Mouse (Mus musculus) liver, embryonic 14.5 days (tissue): Measurements from ENCODE around the gene Utrn. TPM values are rescaled to one million over a fixed set of nuclear protein-coding genes. Genes with fewer than 3 reads are reported as not detected.

Experiments used
- ATAC-seq: fragments of 200-750 bp; cut with Nextera tagmentation; 2 replicates; pipeline ENCODE4 v1.8.0; 2017; ENCODE audit warnings: moderate number of reproducible peaks, mild to moderate bottlenecking, moderate library complexity; ENCODE audit not compliant: insufficient read depth
- DNase-seq, 3 experiments: peaks; one replicate each; pipeline ENCODE4 v3.0.0-alpha.2; 2012 to 2013; ENCODE audit warnings: low read depth in 3 of 3, low spot score in 3 of 3
- H3K27ac ChIP-seq: fragments of 300-500 bp; sonication (generic); 2 replicates; pipeline ENCODE4 v1.5.1; 2014; ENCODE audit warnings: moderate library complexity, mild to moderate bottlenecking, control low read depth, inconsistent platforms
- H3K27me3 ChIP-seq: fragments of 300-500 bp; sonication (generic); 2 replicates; pipeline ENCODE4 v1.6.1; 2014; ENCODE audit warnings: mild to moderate bottlenecking, low read length, moderate library complexity; ENCODE audit not compliant: control insufficient read depth, insufficient read depth
- H3K36me3 ChIP-seq: fragments of 300-500 bp; sonication (generic); replicated peaks from 2 replicates; pipeline ENCODE4 v1.6.1; 2014; ENCODE audit warnings: low read depth; ENCODE audit not compliant: control insufficient read depth, insufficient read depth
- H3K4me1 ChIP-seq, 2 experiments: fragments of 200-500 bp in 1 of 2; fragments of 300-500 bp in 1 of 2; sonication (generic) in 1 of 2; replicated peaks; 2 replicates each; pipeline ENCODE4 v1.6.1; 2012 to 2014; ENCODE audit warnings: antibody characterized with exemption in 1 of 2, inconsistent platforms in 1 of 2, low read length in 1 of 2; ENCODE audit not compliant: control insufficient read depth in 2 of 2, insufficient read depth in 2 of 2
- H3K4me2 ChIP-seq: fragments of 300-500 bp; sonication (generic); 2 replicates; pipeline ENCODE4 v1.6.1; 2014; ENCODE audit warnings: low read depth, mild to moderate bottlenecking, control low read depth, moderate library complexity
- H3K4me3 ChIP-seq, 2 experiments: fragments of 200-500 bp in 1 of 2; fragments of 300-500 bp in 1 of 2; sonication (generic) in 1 of 2; 2 replicates each; pipeline ENCODE4 v1.5.1; 2012 to 2014; ENCODE audit warnings: low read depth in 2 of 2, low read length in 2 of 2, mild to moderate bottlenecking in 2 of 2, control low read depth in 1 of 2, inconsistent platforms in 1 of 2, moderate library complexity in 1 of 2; ENCODE audit not compliant: insufficient read depth in 1 of 2
- H3K9ac ChIP-seq: fragments of 300-500 bp; sonication (generic); replicated peaks from 2 replicates; pipeline ENCODE4 v1.6.1; 2014; ENCODE audit warnings: mild to moderate bottlenecking, control low read depth, moderate library complexity
- H3K9me3 ChIP-seq: fragments of 300-500 bp; sonication (generic); 2 replicates; pipeline ENCODE4 v1.6.1; 2016; ENCODE audit warnings: low read length, mixed read lengths; ENCODE audit not compliant: control insufficient read depth
- CTCF ChIP-seq: IDR thresholded peaks from 2 replicates; pipeline ENCODE4 v1.5.1; 2016; ENCODE audit warnings: antibody characterized with exemption, low read depth, control low read depth
- EP300 ChIP-seq: IDR thresholded peaks from 2 replicates; pipeline ENCODE4 v1.6.1; 2016; ENCODE audit warnings: antibody characterized with exemption, low read depth
- WGBS: fragments of 180-500 bp; shearing (Covaris S2); extraction: QIAGEN DNeasy Blood & Tissue Kit; methylation state at CpG from one replicate; pipeline ENCODE4 v1.1.7; 2014; ENCODE audit not compliant: insufficient replicate concordance; 5-methylcytosine and 5-hydroxymethylcytosine counted together
- polyA plus RNA-seq, 2 experiments: library from polyadenylated mRNA; depleted of rRNA in 1 of 2; stranded (reverse) in 1 of 2; unstranded in 1 of 2; fragments of >200 nt; fragmentation: Nextera tagmentation in 1 of 2; extraction: Ambion mirVana in 1 of 2; gene quantifications; 2 replicates each; pipeline versions ENCODE4 v1.2.1 to v1.2.3; 2012 to 2014

The Utrn gene
- polyA plus RNA-seq, 2 experiments: 2.7 to 4.4 TPM

DNA sequence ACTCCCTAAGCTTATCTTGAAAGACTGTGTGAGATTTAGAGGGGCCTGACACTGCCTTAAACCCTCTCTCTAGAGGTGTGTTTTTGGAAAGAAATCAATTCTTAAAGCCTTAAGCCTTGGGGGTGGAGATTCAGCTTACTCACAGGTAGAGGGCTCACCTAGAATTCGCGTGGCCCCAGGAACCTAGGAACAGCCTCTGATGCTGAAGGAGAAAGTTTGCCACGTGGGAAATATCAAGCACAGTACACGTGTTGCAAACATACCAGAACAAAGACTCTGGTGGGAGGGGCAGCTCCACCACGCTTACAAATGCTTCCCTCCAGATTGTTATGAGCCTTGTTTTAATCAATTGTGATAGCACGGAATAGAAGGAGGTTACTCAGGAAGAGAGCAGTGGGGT is 96.0 kb downstream of the Utrn start:
- H3K9ac ChIP-seq: no peak overlapping the region
- no peak for DNase-seq
- no peaks in the 10 kb centered on the region for H3K36me3 ChIP-seq
- no peak for ATAC-seq
- H3K27ac ChIP-seq: no peak overlapping the region
- H3K9me3 ChIP-seq: no peaks in the 10 kb centered on the region
- no peaks in the 10 kb centered on the region for H3K27me3 ChIP-seq
- H3K4me3 ChIP-seq: no peak overlapping the region
- TF ChIP-seq EP300: no peak
- TF ChIP-seq CTCF: no peak
- no peak overlapping the region for H3K4me2 ChIP-seq
- WGBS: 27% methylated on average over 6 of the region's 6 CpGs
- H3K4me1 ChIP-seq: peaks cover 0 to 2% of the 10 kb centered on the region in 2 experiments; a peak in 1 of 4 replicates

DNA sequence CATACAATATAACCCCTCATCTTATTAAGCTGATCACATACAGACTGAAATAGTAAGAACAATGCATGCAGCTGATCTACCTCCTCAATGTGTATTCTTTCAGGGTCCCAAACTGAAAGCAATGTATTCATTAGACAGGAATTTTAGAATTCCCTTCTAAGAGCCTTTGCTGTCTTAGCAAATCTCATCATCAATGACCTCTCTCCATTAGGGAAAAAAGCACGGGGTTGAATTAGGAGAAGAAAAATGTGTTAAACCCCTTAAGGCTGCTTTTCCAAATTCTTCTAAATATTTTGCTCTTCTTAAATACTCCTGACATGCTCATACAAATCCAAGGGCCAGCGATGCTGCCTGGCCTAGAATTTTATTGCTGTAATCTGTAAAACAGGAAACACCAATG is 97.7 kb downstream of the Utrn start:
- H3K4me2 ChIP-seq: no peak overlapping the region
- DNase-seq (no peak), ATAC-seq (no peak)
- no peaks in the 10 kb centered on the region for H3K27me3 ChIP-seq
- peaks cover 0 to 2% of the 10 kb centered on the region in 2 experiments; a peak in 1 of 4 replicates for H3K4me1 ChIP-seq
- TF ChIP-seq CTCF (no peak), EP300 (no peak)
- H3K36me3 ChIP-seq: no peaks in the 10 kb centered on the region
- WGBS: 72% methylated on average over 2 of the region's 2 CpGs
- no peak overlapping the region for H3K27ac ChIP-seq
- no peaks in the 10 kb centered on the region for H3K9me3 ChIP-seq
- no peak overlapping the region for H3K4me3 ChIP-seq
- H3K9ac ChIP-seq: no peak overlapping the region

DNA sequence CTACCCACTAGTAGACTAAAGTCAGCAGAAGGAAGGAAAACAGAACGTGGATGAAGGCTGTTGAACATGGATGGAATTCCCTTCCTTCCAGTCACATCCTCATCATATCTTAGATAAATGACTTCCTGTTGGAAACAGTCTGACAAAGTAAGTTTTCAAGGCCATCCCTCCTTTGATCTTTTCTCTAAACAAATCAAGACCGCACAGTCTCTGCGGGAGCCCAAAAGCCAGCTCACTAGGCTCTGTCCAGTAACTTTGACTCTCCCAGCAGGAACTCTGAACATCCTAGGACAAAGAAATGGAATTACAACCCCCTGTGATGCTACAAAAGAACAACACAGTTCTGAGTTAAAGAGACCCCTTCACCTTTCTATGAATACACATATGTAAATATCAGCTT is 106.5 kb downstream of the Utrn start:
- DNase-seq: no peak
- Histone ChIP-seq H3K9me3 (no peaks in the 10 kb centered on the region), H3K27me3 (no peaks in the 10 kb centered on the region), H3K4me2 (no peak overlapping the region), H3K36me3 (no peaks in the 10 kb centered on the region), H3K4me1 (no peaks in the 10 kb centered on the region), H3K9ac (no peak overlapping the region), H3K27ac (no peak overlapping the region), H3K4me3 (no peak overlapping the region)
- WGBS: 63% methylated on average over 3 of the region's 3 CpGs
- ATAC-seq: no peak
- no peak for TF ChIP-seq CTCF

DNA sequence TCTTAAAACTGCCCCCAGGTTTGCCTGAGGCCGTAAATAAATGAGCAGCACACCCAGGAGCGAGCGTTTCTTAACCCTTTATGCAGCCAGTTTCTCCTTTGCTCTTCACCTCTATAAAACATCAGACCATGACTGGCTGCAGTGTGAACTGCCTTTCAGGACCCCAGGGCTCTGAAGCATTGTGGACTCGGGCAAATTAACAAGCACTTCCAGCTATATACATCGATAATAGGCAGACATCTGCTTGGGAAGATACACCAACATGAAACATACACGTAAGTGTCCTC is 110.5 kb downstream of the Utrn start:
- WGBS: 68% methylated on average over 6 of the region's 6 CpGs
- no peaks in the 10 kb centered on the region for H3K36me3 ChIP-seq
- H3K27me3 ChIP-seq: no peaks in the 10 kb centered on the region
- H3K9ac ChIP-seq: no peak overlapping the region
- H3K4me3 ChIP-seq: no peak overlapping the region
- no peak for ATAC-seq
- DNase-seq: no peak
- no peak overlapping the region for H3K27ac ChIP-seq
- no peaks in the 10 kb centered on the region for H3K4me1 ChIP-seq
- no peaks in the 10 kb centered on the region for H3K9me3 ChIP-seq
- H3K4me2 ChIP-seq: no peak overlapping the region
- TF ChIP-seq CTCF: no peak
- TF ChIP-seq EP300: no peak

DNA sequence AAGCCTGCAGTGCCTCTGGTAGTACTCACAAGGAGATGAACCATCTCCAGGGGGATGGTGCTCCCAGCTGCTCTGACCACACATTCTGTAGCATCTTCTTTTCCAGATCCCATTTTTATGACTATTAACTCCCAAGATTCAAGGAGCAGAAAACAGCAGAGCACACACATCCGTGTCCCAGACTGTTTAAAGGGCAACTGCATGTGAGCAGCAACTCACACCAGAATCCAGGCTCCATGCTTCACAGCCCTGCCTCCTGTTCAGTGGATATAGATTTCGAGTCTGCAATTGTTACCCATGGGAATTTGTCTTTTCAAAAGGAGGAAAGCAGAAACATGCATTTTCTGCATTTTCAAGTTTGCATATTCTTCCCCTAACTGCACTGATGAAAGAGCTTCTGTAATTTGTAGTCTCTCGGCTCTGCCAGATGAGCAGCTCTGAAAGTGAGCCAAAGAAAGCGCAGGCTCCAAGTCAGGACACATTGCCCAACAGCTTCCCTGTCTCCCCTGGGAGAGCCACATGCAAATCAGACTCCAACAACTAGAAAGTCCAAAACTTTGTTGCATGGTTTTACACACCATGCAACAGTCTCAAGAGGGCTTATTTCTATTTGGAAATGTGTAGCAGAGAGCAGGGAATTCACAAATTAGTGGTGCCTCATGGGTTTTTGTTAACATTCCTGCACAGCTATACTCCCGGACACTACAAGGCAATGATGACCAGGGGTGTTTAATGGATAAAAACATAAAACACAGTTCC is 111.0 kb downstream of the Utrn start:
- Histone ChIP-seq H3K9me3 (no peaks in the 10 kb centered on the region), H3K27me3 (no peaks in the 10 kb centered on the region), H3K9ac (no peak overlapping the region), H3K27ac (no peak overlapping the region), H3K4me1 (no peaks in the 10 kb centered on the region), H3K4me3 (no peak overlapping the region), H3K4me2 (no peak overlapping the region), H3K36me3 (no peaks in the 10 kb centered on the region)
- DNase-seq: no peak
- no peak for ATAC-seq
- TF ChIP-seq EP300: no peak
- TF ChIP-seq CTCF: no peak
- WGBS: 59% methylated on average over 5 of the region's 5 CpGs
